In the genomic region with DNA sequence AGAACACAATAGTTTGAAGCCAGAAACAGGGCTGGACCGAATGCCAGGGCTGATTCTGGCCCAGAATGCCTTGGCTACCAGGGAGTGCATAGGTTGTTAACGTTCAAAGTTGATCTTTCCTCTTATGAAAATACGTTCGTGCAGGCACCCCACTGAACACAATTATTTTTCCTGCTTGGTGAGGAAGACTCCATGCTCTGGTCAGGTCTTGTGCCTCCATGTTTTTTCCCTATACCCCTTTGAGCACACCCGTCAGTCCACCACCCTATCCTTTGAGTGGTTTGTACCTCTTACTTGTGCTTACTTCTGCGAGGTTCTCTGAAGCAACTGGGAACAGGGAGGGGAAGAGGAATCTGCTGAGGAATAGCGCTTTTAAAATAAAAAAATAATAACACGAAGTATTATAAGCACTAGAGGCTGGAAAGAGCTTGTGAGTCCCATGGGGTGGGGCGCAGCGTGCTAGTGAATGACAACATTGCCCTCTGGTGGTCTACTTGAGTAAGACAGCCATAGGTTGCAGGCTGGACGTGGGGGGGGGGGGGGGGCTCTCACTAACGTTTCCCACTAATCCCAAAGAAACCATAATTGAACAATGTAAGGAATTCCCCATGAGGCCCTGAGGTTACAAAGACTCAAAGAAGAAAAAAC, we compare ENCODE assay signal across 8 mouse cellular contexts.
A peak's percentile ranks its signal among the peaks of the same experiment; 100 is the strongest.
DNase-seq lines count a peak whose midpoint lies in the region; ATAC-seq and TF ChIP-seq lines count a peak whose summit lies in the region.

No protein-coding gene starts in this region.

- no peaks in the 10 kb centered on the region for H3K36me3 ChIP-seq in heart, adult 2 months (ENCODE audit: control insufficient read depth, insufficient read depth, low read length)
- H3K36me3 ChIP-seq in kidney, adult 2 months (ENCODE audit: control insufficient read depth, insufficient read depth, low read length) = no peaks in the 10 kb centered on the region
- H3K36me3 ChIP-seq in limb, embryonic 12.5 days = no peaks in the 10 kb centered on the region
- H3K36me3 ChIP-seq in stomach, embryonic 16.5 days (ENCODE audit: control insufficient read depth, insufficient read depth, low read length) = no peaks in the 10 kb centered on the region

- H3K9ac ChIP-seq in heart, adult 2 months (ENCODE audit: low read depth, low read length) = peak overlapping the region; percentile 56; the same call in 1 of the 2 replicates
- no peak overlapping the region for H3K9ac ChIP-seq in limb, embryonic 12.5 days (replicated peaks)
- 0 out of 2 replicates have a peak overlapping the region, but pooled peaks have one; percentile 23 for H3K9ac ChIP-seq in stomach, embryonic 16.5 days (ENCODE audit: low read length)

- peak; percentile 75 for TF ChIP-seq CTCF in heart, adult 2 months (IDR thresholded peaks at IDR 0.05)
- peak; percentile 69 for TF ChIP-seq CTCF in kidney, adult 2 months (conservative IDR thresholded peaks at IDR 0.05; ENCODE audit: insufficient read depth, insufficient read length, low read depth, low read length)

- peak overlapping the region; percentile 47 for H3K27ac ChIP-seq in heart, adult 2 months
- no peak overlapping the region for H3K27ac ChIP-seq in kidney, adult 2 months (ENCODE audit: insufficient read depth, low read depth, low read length)
- no peak overlapping the region for H3K27ac ChIP-seq in limb, embryonic 12.5 days
- no peak overlapping the region for H3K27ac ChIP-seq in stomach, embryonic 16.5 days (ENCODE audit: low read length)

- DNase-seq in 3134 (ENCODE audit: extremely low read depth, insufficient read length, low spot score) (peak; percentile 67), adipocyte (ENCODE audit: low spot score) (peak; percentile 90)
- DNase-seq in embryo, embryonic 11 days = peak; percentile 88
- DNase-seq in heart, adult 2 months = peak; percentile 62 to 67
- peak; percentile 63 for DNase-seq in kidney, adult 2 months
- peak; percentile 73 for DNase-seq in naive thymus-derived CD4-positive, alpha-beta T cell, adult 2 months (ENCODE audit: low read depth)

- TF ChIP-seq EP300 in heart, adult 2 months (IDR thresholded peaks at IDR 0.05; ENCODE audit: insufficient read depth, low read depth, low read length) = 0 out of 2 replicates have a peak, but pooled peaks have one; percentile 37

- 0 out of 2 replicates have a peak overlapping the region, but pooled peaks have one; percentile 13 for H3K4me3 ChIP-seq in heart, adult 2 months
- H3K4me3 ChIP-seq in kidney, adult 2 months (ENCODE audit: insufficient read depth, low read depth, low read length) = no peak overlapping the region
- no peak overlapping the region for H3K4me3 ChIP-seq in limb, embryonic 12.5 days (replicated peaks)
- no peak overlapping the region for H3K4me3 ChIP-seq in stomach, embryonic 16.5 days (replicated peaks; ENCODE audit: low read length)

- peak; percentile 73; the same call in 1 of the 2 replicates for ATAC-seq in limb, embryonic 12.5 days (ENCODE audit: insufficient number of reproducible peaks, insufficient read depth, low FRiP score, low TSS enrichment, low read depth)
- ATAC-seq in stomach, embryonic 16.5 days (ENCODE audit: insufficient read depth, low FRiP score) = peak; percentile 68; the same call in 1 of the 2 replicates

- peak overlapping the region; percentile 23; the same call in 1 of the 2 replicates for H3K4me2 ChIP-seq in limb, embryonic 12.5 days
- H3K4me2 ChIP-seq in stomach, embryonic 16.5 days (ENCODE audit: low read depth, low read length) = peak overlapping the region; percentile 37; the same call in 1 of the 2 replicates

- 24% methylated on average over 12 of the region's 12 CpGs for WGBS in heart, adult 2 months
- WGBS in kidney, adult 2 months = 28% methylated on average over 12 of the region's 12 CpGs
- 37% methylated on average over 12 of the region's 12 CpGs for WGBS in limb, embryonic 12.5 days
- 34% methylated on average over 12 of the region's 12 CpGs for WGBS in stomach, embryonic 16.5 days

- intact Hi-C loops in heart, adult 2 months (cut with DNase I) = loop anchor here (2.0 to 10.0 kb wide), 7 partner anchors 20 to 888 kb away; no protein-coding TSS in a partner anchor

- H3K79me2 ChIP-seq in heart, adult 2 months (replicated peaks; ENCODE audit: control insufficient read depth, insufficient read depth, low read length) = no peaks in the 10 kb centered on the region

- no peaks in the 10 kb centered on the region for H3K27me3 ChIP-seq in heart, adult 2 months (ENCODE audit: control insufficient read depth, insufficient read depth, low read length)
- no peaks in the 10 kb centered on the region; the same call in 1 of the 2 replicates for H3K27me3 ChIP-seq in kidney, adult 2 months (replicated peaks; ENCODE audit: control insufficient read depth, insufficient read depth, low read length)
- H3K27me3 ChIP-seq in limb, embryonic 12.5 days = peaks cover 11% of the 10 kb centered on the region
- no peaks in the 10 kb centered on the region for H3K27me3 ChIP-seq in stomach, embryonic 16.5 days (ENCODE audit: control insufficient read depth, insufficient read depth, low read length)

- TF ChIP-seq POLR2A in heart, adult 2 months (IDR thresholded peaks at IDR 0.05; ENCODE audit: insufficient read depth, low read depth, low read length) = no peak
- TF ChIP-seq POLR2A in kidney, adult 2 months (IDR thresholded peaks at IDR 0.05; ENCODE audit: low read depth, low read length) = no peak

- no peaks in the 10 kb centered on the region for H3K9me3 ChIP-seq in limb, embryonic 12.5 days
- no peaks in the 10 kb centered on the region for H3K9me3 ChIP-seq in stomach, embryonic 16.5 days (replicated peaks; ENCODE audit: control insufficient read depth, low read length)

- H3K4me1 ChIP-seq in heart, adult 2 months (ENCODE audit: control insufficient read depth, insufficient read depth, low read length) = peaks cover 3% of the 10 kb centered on the region; the same call in 1 of the 2 replicates
- no peaks in the 10 kb centered on the region for H3K4me1 ChIP-seq in kidney, adult 2 months (ENCODE audit: control insufficient read depth, insufficient read depth, low read length)
- peaks cover 5% of the 10 kb centered on the region; the same call in 1 of the 2 replicates for H3K4me1 ChIP-seq in limb, embryonic 12.5 days (replicated peaks)
- peaks cover 2% of the 10 kb centered on the region; the same call in 1 of the 2 replicates for H3K4me1 ChIP-seq in stomach, embryonic 16.5 days (ENCODE audit: control insufficient read depth, insufficient read depth, low read length)
